Mouse (Mus musculus) heart, embryonic 15.5 days (tissue): ENCODE data around the gene Egfl7. TPM values are rescaled to one million over a fixed set of nuclear protein-coding genes. Genes with fewer than 3 reads are reported as not detected.
A peak's percentile ranks its signal among the peaks of the same experiment; 100 is the strongest.

Experiments used
- ATAC-seq: fragments of 200-750 bp; cut with Nextera tagmentation; replicated peaks from 2 replicates; pipeline ENCODE4 v1.8.0; 2017; ENCODE audit warnings: low read depth, moderate TSS enrichment; ENCODE audit not compliant: insufficient number of reproducible peaks, insufficient read depth, low FRiP score
- H3K27ac ChIP-seq: fragments of 300-500 bp; sonication (generic); 2 replicates; pipeline ENCODE4 v1.5.1; 2015; ENCODE audit warnings: mild to moderate bottlenecking, inconsistent platforms
- H3K27me3 ChIP-seq: fragments of 300-500 bp; sonication (generic); 2 replicates; pipeline ENCODE4 v1.6.1; 2015; ENCODE audit warnings: inconsistent platforms
- H3K36me3 ChIP-seq: fragments of 300-500 bp; sonication (generic); 2 replicates; pipeline ENCODE4 v1.6.1; 2015; ENCODE audit warnings: mild to moderate bottlenecking, inconsistent platforms
- H3K4me1 ChIP-seq: fragments of 300-500 bp; sonication (generic); replicated peaks from 2 replicates; pipeline ENCODE4 v1.6.1; 2015; ENCODE audit warnings: inconsistent platforms
- H3K4me2 ChIP-seq: fragments of 300-500 bp; sonication (generic); 2 replicates; pipeline ENCODE4 v1.6.1; 2015; ENCODE audit warnings: inconsistent platforms, mild to moderate bottlenecking, moderate library complexity
- H3K4me3 ChIP-seq: fragments of 300-500 bp; sonication (generic); 2 replicates; pipeline ENCODE4 v1.5.1; 2015; ENCODE audit warnings: mild to moderate bottlenecking, inconsistent platforms
- H3K9ac ChIP-seq: fragments of 300-500 bp; sonication (generic); 2 replicates; pipeline ENCODE4 v1.6.1; 2015; ENCODE audit warnings: mild to moderate bottlenecking, inconsistent platforms
- H3K9me3 ChIP-seq: fragments of 300-500 bp; sonication (generic); replicated peaks from 2 replicates; pipeline ENCODE4 v1.6.1; 2016; ENCODE audit warnings: inconsistent platforms
- WGBS: fragments of 180-500 bp; shearing (Covaris S2); methylation state at CpG from one replicate; pipeline ENCODE4 v1.1.7; 2015; ENCODE audit warnings: mixed read lengths; 5-methylcytosine and 5-hydroxymethylcytosine counted together
- polyA plus RNA-seq: library from polyadenylated mRNA; unstranded; fragments of >200 nt; fragmentation: Nextera tagmentation; extraction: Ambion mirVana; gene quantifications from 2 replicates; pipeline ENCODE4 v1.2.1, GENCODE M21; 2015

Egfl7 gene
- polyA plus RNA-seq, 1 experiment from 2014 or later, result 159 TPM

DNA sequence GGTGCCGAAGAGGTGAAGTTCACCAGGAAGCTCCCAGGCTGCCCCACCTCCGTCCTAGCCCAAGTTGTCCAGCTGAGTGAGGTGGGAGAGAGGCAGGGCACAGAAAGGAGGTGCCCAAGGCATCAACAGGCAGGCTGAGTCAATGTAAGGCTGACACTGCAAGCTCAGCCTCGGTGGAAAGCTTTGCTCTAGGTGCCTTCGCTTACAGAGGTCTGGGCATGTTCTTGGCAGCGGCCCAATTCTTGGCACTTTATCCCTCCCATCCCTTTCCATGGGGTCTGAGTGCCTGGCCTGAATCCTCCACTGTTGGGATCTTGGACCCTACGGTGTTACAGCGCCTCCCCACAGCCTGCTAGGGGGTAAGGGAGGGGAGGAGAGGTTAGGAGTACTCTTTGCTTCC lies 2.9 kb downstream of the Egfl7 start:
- no peak for ATAC-seq
- Histone ChIP-seq H3K27me3 (no peaks in the 10 kb centered on the region), H3K36me3 (no peaks in the 10 kb centered on the region), H3K27ac (peak overlapping the region; percentile 83), H3K9ac (no peak overlapping the region), H3K9me3 (no peaks in the 10 kb centered on the region), H3K4me2 (peak overlapping the region; percentile 42), H3K4me3 (no peak overlapping the region), H3K4me1 (peaks cover 26% of the 10 kb centered on the region)
- WGBS, result 62% methylated on average over 7 of the region's 7 CpGs

DNA sequence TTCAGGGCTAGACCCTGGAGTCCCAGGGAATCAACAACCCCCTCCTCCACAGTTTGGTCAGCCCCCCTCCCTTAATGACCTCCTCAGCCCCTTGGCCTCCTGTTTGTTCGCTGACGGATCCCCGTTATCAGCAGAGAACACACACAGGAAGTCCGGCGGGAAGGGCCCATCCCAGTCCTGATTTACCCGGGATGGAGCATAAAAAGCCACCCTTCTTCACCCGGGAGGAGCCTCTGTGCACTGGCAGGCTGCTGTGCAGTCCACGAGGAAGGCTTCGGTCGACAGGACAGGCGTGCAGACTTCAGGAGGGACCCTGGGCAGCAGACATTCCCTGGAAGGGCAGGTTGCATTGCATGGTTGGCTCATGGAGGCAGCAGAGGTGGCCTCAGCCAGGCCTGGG lies 3.8 kb downstream of the Egfl7 start:
- Histone ChIP-seq H3K4me1 (peaks cover 31% of the 10 kb centered on the region), H3K4me2 (peak overlapping the region; percentile 42), H3K27ac (peak overlapping the region; percentile 83), H3K4me3 (peak overlapping the region; percentile 74), H3K9ac (peak overlapping the region; percentile 58), H3K27me3 (no peaks in the 10 kb centered on the region), H3K9me3 (no peaks in the 10 kb centered on the region), H3K36me3 (no peaks in the 10 kb centered on the region)
- WGBS, result 31% methylated on average over 11 of the region's 11 CpGs
- ATAC-seq, result peak; percentile 54

- H3K4me2 ChIP-seq, result no peak overlapping the region
- 52% methylated on average over 6 of the region's 6 CpGs for WGBS
Observed at GRCm38 (mm10) chr2:26585713-26586112, 5.9 kb downstream of the Egfl7 start.

GRCm38 (mm10) chr2:26586294-26587043 lies 6.7 kb downstream of the Egfl7 start, which contains the start of gene Gm20532:
Gene Gm20532, plus strand, starts transcription at chr2:26586639.
- H3K36me3 ChIP-seq, result no peaks in the 10 kb centered on the region
- under 1% methylated on average over 65 of the region's 65 CpGs for WGBS
- H3K27ac ChIP-seq, result peak within 1 kb of the TSS; percentile 83
- H3K27me3 ChIP-seq, result no peaks in the 10 kb centered on the region
- peak; percentile 33 for ATAC-seq
- H3K9ac ChIP-seq, result peak within 1 kb of the TSS; percentile 76
- peak within 1 kb of the TSS; percentile 89 for H3K4me2 ChIP-seq
- H3K9me3 ChIP-seq, result no peaks in the 10 kb centered on the region
- peaks cover 38% of the 10 kb centered on the region for H3K4me1 ChIP-seq
- H3K4me3 ChIP-seq, result peak within 1 kb of the TSS; percentile 74

More at GRCm38 (mm10) chr2:26585713-26586112, 5.9 kb downstream of the Egfl7 start:
- no peaks in the 10 kb centered on the region for H3K27me3 ChIP-seq
- no peaks in the 10 kb centered on the region for H3K36me3 ChIP-seq
- H3K27ac ChIP-seq, result peak overlapping the region; percentile 83
- H3K4me3 ChIP-seq, result peak overlapping the region; percentile 74
- H3K9me3 ChIP-seq, result no peaks in the 10 kb centered on the region
- peaks cover 31% of the 10 kb centered on the region for H3K4me1 ChIP-seq
- no peak for ATAC-seq
- peak overlapping the region; percentile 76 for H3K9ac ChIP-seq

DNA sequence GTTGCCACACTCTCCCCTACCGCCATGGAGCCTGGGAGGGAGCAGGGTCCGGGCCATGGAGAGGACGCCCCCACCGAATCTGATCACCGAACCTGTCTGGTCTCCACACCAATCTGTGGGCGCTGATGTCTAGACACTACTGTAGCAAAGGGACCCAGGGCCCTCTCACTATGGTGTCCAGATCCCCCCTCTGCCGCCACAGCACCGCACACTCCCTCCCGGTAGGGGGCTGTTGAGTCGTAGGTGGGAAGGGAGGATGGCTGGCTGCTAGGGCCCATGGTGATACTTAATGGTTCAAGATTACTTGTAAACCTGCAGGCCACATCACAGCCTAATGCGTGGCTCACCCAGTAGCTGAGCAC lies 7.2 kb downstream of the Egfl7 start:
- Histone ChIP-seq H3K4me3 (peak overlapping the region; percentile 74), H3K27ac (peak overlapping the region; percentile 83), H3K27me3 (no peaks in the 10 kb centered on the region), H3K9me3 (no peaks in the 10 kb centered on the region), H3K36me3 (peaks cover 2% of the 10 kb centered on the region; the same call in 1 of the 2 replicates), H3K4me1 (peaks cover 39% of the 10 kb centered on the region), H3K9ac (peak overlapping the region; percentile 76), H3K4me2 (peak overlapping the region; percentile 89)
- peak; percentile 0; the same call in 1 of the 2 replicates for ATAC-seq
- WGBS, result 8% methylated on average over 11 of the region's 11 CpGs

GRCm38 (mm10) chr2:26588573-26588972 lies 8.8 kb downstream of the Egfl7 start:
- Histone ChIP-seq H3K27me3 (no peaks in the 10 kb centered on the region), H3K36me3 (peaks cover 15% of the 10 kb centered on the region; the same call in 1 of the 2 replicates), H3K27ac (peak overlapping the region; percentile 83), H3K9me3 (no peaks in the 10 kb centered on the region), H3K4me1 (peaks cover 29% of the 10 kb centered on the region), H3K4me2 (peak overlapping the region; percentile 89), H3K4me3 (peak overlapping the region; percentile 74), H3K9ac (peak overlapping the region; percentile 76)
- WGBS, result 24% methylated on average over 4 of the region's 4 CpGs
- ATAC-seq, result no peak

GRCm38 (mm10) chr2:26589284-26589683 lies 9.5 kb downstream of the Egfl7 start:
- WGBS, result 83% methylated on average over 10 of the region's 10 CpGs
- Histone ChIP-seq H3K27me3 (no peaks in the 10 kb centered on the region), H3K9ac (0 out of 2 replicates have a peak overlapping the region, but pooled peaks have one; percentile 23), H3K4me2 (peak overlapping the region; percentile 89), H3K27ac (peak overlapping the region; percentile 83), H3K9me3 (no peaks in the 10 kb centered on the region), H3K4me3 (peak overlapping the region; percentile 74), H3K36me3 (peaks cover 15% of the 10 kb centered on the region; the same call in 1 of the 2 replicates), H3K4me1 (peaks cover 29% of the 10 kb centered on the region)
- no peak for ATAC-seq

- H3K9me3 ChIP-seq, result no peaks in the 10 kb centered on the region
- no peak for ATAC-seq
- H3K4me2 ChIP-seq, result peak overlapping the region; percentile 89
- no peaks in the 10 kb centered on the region for H3K27me3 ChIP-seq
- peak overlapping the region; percentile 74; the same call in 1 of the 2 replicates for H3K4me3 ChIP-seq
- peak overlapping the region; percentile 83 for H3K27ac ChIP-seq
- peaks cover 20% of the 10 kb centered on the region; the same call in 1 of the 2 replicates for H3K36me3 ChIP-seq
- 77% methylated on average over 7 of the region's 7 CpGs for WGBS
- peaks cover 29% of the 10 kb centered on the region for H3K4me1 ChIP-seq
- H3K9ac ChIP-seq, result no peak overlapping the region
Observed at GRCm38 (mm10) chr2:26590282-26590681, 10.5 kb downstream of the Egfl7 start.

DNA sequence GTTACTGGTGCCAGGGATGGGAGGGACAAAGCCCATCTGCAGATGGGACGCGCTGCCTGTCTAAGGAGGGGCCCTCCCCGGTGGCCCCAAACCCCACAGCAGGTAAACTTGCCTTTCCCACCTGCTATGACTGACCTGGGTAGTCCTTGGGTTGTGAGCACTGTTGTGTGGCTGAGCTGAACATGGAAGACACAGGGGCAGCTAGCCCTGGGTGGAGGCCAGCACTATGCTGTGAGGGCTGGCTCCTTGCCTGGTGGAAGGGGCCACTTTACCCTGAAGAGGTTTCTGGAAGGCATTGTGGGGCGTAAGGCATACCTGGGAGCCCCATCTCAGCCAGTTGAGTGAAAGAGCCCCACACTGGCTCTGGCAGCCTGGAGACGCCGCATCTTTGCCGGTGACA lies 11.1 kb downstream of the Egfl7 start:
- no peak for ATAC-seq
- H3K36me3 ChIP-seq, result peaks cover 24% of the 10 kb centered on the region; the same call in 1 of the 2 replicates
- peak overlapping the region; percentile 89 for H3K4me2 ChIP-seq
- H3K9ac ChIP-seq, result no peak overlapping the region
- H3K4me1 ChIP-seq, result peaks cover 29% of the 10 kb centered on the region
- H3K27me3 ChIP-seq, result no peaks in the 10 kb centered on the region
- 0 out of 2 replicates have a peak overlapping the region, but pooled peaks have one; percentile 2 for H3K4me3 ChIP-seq
- WGBS, result 82% methylated on average over 7 of the region's 7 CpGs
- H3K27ac ChIP-seq, result peak overlapping the region; percentile 50
- no peaks in the 10 kb centered on the region for H3K9me3 ChIP-seq

DNA sequence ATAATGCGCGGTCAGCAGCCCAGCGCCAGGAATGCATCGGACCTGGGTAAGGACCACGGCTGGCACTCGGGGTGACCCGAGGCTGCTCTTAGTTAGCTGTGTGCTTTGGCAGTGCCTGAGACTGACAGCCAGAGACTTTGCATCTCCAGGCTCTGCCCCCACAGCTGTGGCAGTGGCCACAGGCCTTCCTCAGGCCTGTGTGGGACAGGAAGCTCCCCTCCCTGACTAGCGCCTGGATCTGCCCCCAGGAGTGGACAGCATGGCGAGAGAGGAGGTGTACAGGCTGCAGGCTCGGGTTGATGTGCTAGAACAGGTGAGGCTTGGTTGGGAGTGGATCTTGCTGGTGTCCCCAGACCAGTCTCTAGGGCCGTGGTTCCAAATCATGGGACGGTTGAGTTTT lies 11.6 kb downstream of the Egfl7 start:
- H3K4me2 ChIP-seq, result peak overlapping the region; percentile 89
- peaks cover 27% of the 10 kb centered on the region for H3K4me1 ChIP-seq
- no peak overlapping the region for H3K9ac ChIP-seq
- no peak for ATAC-seq
- no peaks in the 10 kb centered on the region for H3K27me3 ChIP-seq
- peak overlapping the region; percentile 50 for H3K27ac ChIP-seq
- H3K9me3 ChIP-seq, result no peaks in the 10 kb centered on the region
- H3K4me3 ChIP-seq, result 0 out of 2 replicates have a peak overlapping the region, but pooled peaks have one; percentile 2
- peaks cover 27% of the 10 kb centered on the region; the same call in 1 of the 2 replicates for H3K36me3 ChIP-seq
- 85% methylated on average over 12 of the region's 12 CpGs for WGBS

DNA sequence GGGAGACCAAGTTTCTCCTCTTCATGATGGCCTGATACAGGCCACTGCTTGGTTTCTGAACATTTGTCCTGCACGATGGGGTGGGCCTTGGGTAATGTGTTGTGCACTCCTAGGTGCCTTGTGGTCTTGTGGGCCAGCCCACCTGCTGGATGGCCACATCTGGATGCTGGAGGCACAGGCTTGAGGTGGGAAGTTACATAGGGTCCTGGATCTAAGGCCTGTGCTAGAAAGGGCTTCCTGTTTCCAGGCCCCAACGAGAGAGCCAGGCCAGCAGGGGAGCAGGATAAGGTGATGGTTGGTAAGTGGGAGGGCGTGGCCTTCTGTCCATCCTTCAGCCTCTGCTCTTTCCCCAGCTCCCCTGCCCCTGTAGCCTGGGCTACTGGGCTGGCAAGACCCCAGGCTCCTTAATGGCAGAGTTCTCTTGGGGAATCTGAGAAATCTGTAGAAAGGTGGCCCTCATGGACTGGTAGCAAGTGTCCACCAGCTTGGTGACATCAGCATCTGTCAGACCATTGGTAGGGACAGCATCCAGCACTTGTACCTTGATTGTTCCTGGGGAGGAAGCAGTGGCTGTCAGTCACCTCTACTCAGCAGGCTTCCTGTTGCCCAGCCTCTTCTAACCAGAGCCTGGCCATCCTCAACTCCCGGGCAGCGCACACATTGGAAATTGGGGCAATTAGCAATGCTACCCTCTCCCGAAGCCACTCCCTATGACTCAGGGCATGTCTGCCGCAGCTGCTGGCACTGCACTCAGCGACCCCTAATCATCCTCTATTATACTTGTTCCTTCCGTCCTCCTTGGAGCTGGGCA lies 13.6 kb downstream of the Egfl7 start:
- ATAC-seq, result no peak
- no peaks in the 10 kb centered on the region for H3K9me3 ChIP-seq
- H3K4me1 ChIP-seq, result peaks cover 13% of the 10 kb centered on the region
- H3K9ac ChIP-seq, result no peak overlapping the region
- 59% methylated on average over 9 of the region's 9 CpGs for WGBS
- H3K27me3 ChIP-seq, result no peaks in the 10 kb centered on the region
- no peak overlapping the region for H3K4me3 ChIP-seq
- H3K4me2 ChIP-seq, result no peak overlapping the region
- H3K36me3 ChIP-seq, result peaks cover 27% of the 10 kb centered on the region; the same call in 1 of the 2 replicates
- peak overlapping the region; percentile 26; the same call in 1 of the 2 replicates for H3K27ac ChIP-seq
